Mouse (Mus musculus) hindbrain, embryonic 10.5 days (tissue): ENCODE results near the gene Arhgdib. TPM values are rescaled to one million over a fixed set of nuclear protein-coding genes. Genes with fewer than 3 reads are reported as not detected.

Source experiments
- DNase-seq: peaks from one replicate; pipeline ENCODE4 v3.0.0-alpha.2; 2017; ENCODE audit warnings: low spot score
- H3K27ac ChIP-seq: fragments of 300-500 bp; sonication (generic); 2 replicates; pipeline ENCODE4 v1.5.1; 2016; ENCODE audit warnings: mild to moderate bottlenecking, moderate library complexity
- H3K27me3 ChIP-seq: fragments of 300-500 bp; sonication (generic); 2 replicates; pipeline ENCODE4 v1.6.1; 2016; ENCODE audit warnings: mild to moderate bottlenecking; ENCODE audit not compliant: poor library complexity, insufficient read depth, severe bottlenecking
- H3K36me3 ChIP-seq: fragments of 300-500 bp; sonication (generic); 2 replicates; pipeline ENCODE4 v1.6.1; 2016; ENCODE audit warnings: mild to moderate bottlenecking, moderate library complexity
- H3K4me1 ChIP-seq: fragments of 300-500 bp; sonication (generic); replicated peaks from 2 replicates; pipeline ENCODE4 v1.6.1; 2016; ENCODE audit warnings: mild to moderate bottlenecking
- H3K4me3 ChIP-seq: fragments of 300-500 bp; sonication (generic); 2 replicates; pipeline ENCODE4 v1.5.1; 2016; ENCODE audit warnings: mild to moderate bottlenecking, moderate library complexity
- H3K9me3 ChIP-seq: fragments of 300-500 bp; sonication (generic); 2 replicates; pipeline ENCODE4 v1.6.1; 2016; ENCODE audit warnings: mild to moderate bottlenecking, moderate library complexity
- WGBS: fragments of 180-500 bp; shearing (Covaris S2); methylation state at CpG from one replicate; pipeline ENCODE4 v1.1.7; 2016; 5-methylcytosine and 5-hydroxymethylcytosine counted together
- polyA plus RNA-seq: library from polyadenylated mRNA; unstranded; fragments of >200 nt; fragmentation: Nextera tagmentation; extraction: Ambion mirVana; gene quantifications from 2 replicates; pipeline ENCODE4 v1.2.1, GENCODE M21; 2016

The Arhgdib gene
- polyA plus RNA-seq, 1 experiment from 2014 or later = 35.2 TPM

DNA sequence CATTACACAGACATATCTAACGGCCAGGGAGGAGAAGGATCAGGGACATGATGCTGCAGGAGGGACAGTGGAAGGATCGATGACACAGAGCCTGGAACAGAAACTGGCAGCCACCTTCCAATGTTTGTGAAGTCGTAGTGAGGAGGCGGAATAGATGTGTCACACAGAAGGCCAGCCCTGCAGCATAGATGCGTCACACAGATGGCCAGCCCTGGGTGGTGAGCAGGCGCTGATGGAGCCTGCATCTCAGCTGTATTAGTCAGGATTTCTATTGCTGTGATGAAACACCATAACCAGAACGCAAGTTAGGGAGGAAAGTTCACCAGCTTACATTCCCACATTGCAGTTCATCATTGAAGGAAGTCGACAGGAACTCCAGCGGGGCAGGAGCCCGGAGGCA is 24.2 kb upstream of the Arhgdib start:
- WGBS = 83% methylated on average over 10 of the region's 10 CpGs

DNA sequence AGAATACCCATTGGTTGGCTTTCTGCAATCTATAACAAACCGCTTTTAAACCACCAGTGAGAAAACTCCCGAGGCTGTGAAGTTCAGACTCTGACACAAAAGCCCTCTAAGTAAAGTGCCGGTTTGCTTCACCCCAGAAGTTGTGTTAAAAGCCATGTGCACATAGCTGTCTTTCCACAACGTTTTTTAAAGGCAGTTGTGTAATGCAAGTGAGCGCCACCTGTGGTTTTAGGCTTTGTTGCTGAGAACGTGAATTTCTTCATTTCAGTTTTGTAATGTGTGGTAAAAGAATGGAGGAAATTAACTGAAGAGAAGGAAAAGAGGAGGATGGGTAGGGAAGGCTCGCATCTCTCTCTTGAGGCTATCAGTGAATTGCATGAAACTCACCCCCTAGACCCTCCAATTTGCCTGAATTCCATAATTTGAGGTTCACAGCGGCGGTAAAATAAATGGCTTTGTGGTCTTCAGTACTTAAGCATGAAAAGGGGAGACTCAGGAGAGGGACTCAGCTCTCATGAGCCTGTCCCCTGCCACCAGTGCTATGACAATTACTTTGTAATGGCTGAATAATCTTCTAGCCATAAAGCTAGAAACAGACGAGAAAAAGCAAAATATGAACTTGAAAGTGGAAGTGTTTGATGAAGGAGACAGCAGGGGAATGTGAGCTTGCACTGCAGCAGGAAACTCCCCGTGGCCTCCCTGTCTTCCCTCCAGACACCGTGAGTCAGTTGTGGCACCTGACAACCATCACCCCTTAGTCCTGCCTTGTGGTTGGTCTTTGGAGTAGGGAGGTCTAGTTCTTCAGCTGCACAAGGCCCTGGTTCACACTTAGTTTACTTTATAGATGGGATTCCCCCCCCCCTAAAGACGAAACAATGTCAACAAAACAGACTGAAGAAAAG is 23.2 kb upstream of the Arhgdib start:
- Histone ChIP-seq H3K9me3 (no peaks in the 10 kb centered on the region), H3K27me3 (no peaks in the 10 kb centered on the region), H3K27ac (no peak overlapping the region), H3K4me1 (no peaks in the 10 kb centered on the region), H3K4me3 (no peak overlapping the region), H3K36me3 (no peaks in the 10 kb centered on the region)
- DNase-seq = no peak
- WGBS = 76% methylated on average over 13 of the region's 13 CpGs

More for the DNA sequence above, 24.2 kb upstream of the Arhgdib start:
- Histone ChIP-seq H3K4me1 (no peaks in the 10 kb centered on the region), H3K4me3 (no peak overlapping the region), H3K27me3 (no peaks in the 10 kb centered on the region), H3K36me3 (no peaks in the 10 kb centered on the region), H3K27ac (no peak overlapping the region), H3K9me3 (no peaks in the 10 kb centered on the region)
- DNase-seq = no peak

GRCm38 (mm10) chr6:136962957-136963356 is 21.3 kb upstream of the Arhgdib start:
- Histone ChIP-seq H3K27ac (no peak overlapping the region), H3K36me3 (no peaks in the 10 kb centered on the region), H3K4me3 (no peak overlapping the region), H3K27me3 (no peaks in the 10 kb centered on the region), H3K9me3 (no peaks in the 10 kb centered on the region), H3K4me1 (no peaks in the 10 kb centered on the region)
- no peak for DNase-seq
- 80% methylated on average over 11 of the region's 11 CpGs for WGBS

- Histone ChIP-seq H3K27me3 (no peaks in the 10 kb centered on the region), H3K4me3 (no peak overlapping the region), H3K4me1 (no peaks in the 10 kb centered on the region), H3K27ac (no peak overlapping the region; the same call in 1 of the 2 replicates), H3K9me3 (no peaks in the 10 kb centered on the region), H3K36me3 (no peaks in the 10 kb centered on the region)
- DNase-seq = no peak
- WGBS = 69% methylated on average over 11 of the region's 11 CpGs
Measured at GRCm38 (mm10) chr6:136959131-136959530, 17.4 kb upstream of the Arhgdib start.

GRCm38 (mm10) chr6:136957062-136957461 is 15.4 kb upstream of the Arhgdib start:
- Histone ChIP-seq H3K4me3 (no peak overlapping the region), H3K27ac (no peak overlapping the region), H3K9me3 (no peaks in the 10 kb centered on the region), H3K27me3 (no peaks in the 10 kb centered on the region; the same call in 1 of the 2 replicates), H3K36me3 (no peaks in the 10 kb centered on the region), H3K4me1 (no peaks in the 10 kb centered on the region)
- WGBS = 71% methylated on average over 7 of the region's 7 CpGs
- DNase-seq = no peak

DNA sequence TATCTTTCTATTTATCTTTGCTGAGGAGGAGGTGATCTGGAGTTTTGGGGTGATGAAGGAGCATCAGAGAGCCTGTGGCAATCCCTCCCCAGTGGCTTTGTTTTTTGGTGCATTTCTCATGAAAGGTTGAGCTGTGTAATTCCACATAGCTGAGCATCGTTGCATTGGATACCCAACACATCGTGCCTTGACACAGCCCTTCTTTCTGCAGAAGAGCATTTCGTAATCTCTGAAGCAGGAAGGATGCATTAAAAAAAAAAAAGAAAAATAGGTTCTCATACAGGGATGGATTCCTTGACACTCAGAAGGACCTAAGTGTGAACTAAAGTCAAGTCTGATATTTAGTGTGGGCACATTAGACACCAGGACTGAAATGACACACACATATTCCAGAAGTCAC is 13.5 kb upstream of the Arhgdib start:
- Histone ChIP-seq H3K4me1 (no peaks in the 10 kb centered on the region), H3K9me3 (no peaks in the 10 kb centered on the region), H3K4me3 (no peak overlapping the region), H3K27ac (no peak overlapping the region), H3K36me3 (no peaks in the 10 kb centered on the region), H3K27me3 (no peaks in the 10 kb centered on the region; the same call in 1 of the 2 replicates)
- DNase-seq = no peak
- WGBS = 95% methylated on average over 3 of the region's 3 CpGs

DNA sequence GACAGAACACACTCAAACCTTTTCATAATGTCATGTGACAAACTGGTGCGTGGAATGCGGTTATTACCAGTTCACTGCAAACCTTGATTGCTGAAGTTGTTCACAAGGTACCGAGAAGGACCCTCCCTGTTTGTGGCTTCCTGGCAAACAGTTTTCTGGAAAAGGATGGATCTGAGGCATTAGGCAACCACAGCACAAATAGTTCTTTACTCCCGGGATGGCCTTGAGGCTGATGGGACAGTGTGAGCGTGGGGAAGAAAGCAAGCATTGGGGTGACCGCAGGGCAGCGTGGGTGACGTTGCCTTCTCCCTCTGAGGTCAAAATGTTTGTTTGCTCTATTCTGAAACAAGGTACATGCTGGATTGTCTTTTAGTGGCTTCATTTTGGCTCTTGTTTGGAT is 13.0 kb upstream of the Arhgdib start:
- no peaks in the 10 kb centered on the region for H3K4me1 ChIP-seq

GRCm38 (mm10) chr6:136954192-136954591 is 12.5 kb upstream of the Arhgdib start:
- Histone ChIP-seq H3K9me3 (no peaks in the 10 kb centered on the region), H3K27ac (no peak overlapping the region), H3K4me1 (no peaks in the 10 kb centered on the region), H3K27me3 (no peaks in the 10 kb centered on the region; the same call in 1 of the 2 replicates), H3K36me3 (no peaks in the 10 kb centered on the region), H3K4me3 (no peak overlapping the region)
- no peak for DNase-seq
- 91% methylated on average over 6 of the region's 6 CpGs for WGBS

More for the DNA sequence above, 13.0 kb upstream of the Arhgdib start:
- Histone ChIP-seq H3K36me3 (no peaks in the 10 kb centered on the region), H3K4me3 (no peak overlapping the region), H3K27ac (no peak overlapping the region), H3K9me3 (no peaks in the 10 kb centered on the region), H3K27me3 (no peaks in the 10 kb centered on the region; the same call in 1 of the 2 replicates)
- 87% methylated on average over 8 of the region's 8 CpGs for WGBS
- DNase-seq = no peak

GRCm38 (mm10) chr6:136952930-136953329 is 11.2 kb upstream of the Arhgdib start:
- WGBS = 94% methylated on average over 9 of the region's 9 CpGs
- Histone ChIP-seq H3K27ac (no peak overlapping the region), H3K36me3 (no peaks in the 10 kb centered on the region), H3K4me1 (no peaks in the 10 kb centered on the region), H3K9me3 (no peaks in the 10 kb centered on the region), H3K4me3 (no peak overlapping the region), H3K27me3 (no peaks in the 10 kb centered on the region; the same call in 1 of the 2 replicates)
- no peak for DNase-seq

DNA sequence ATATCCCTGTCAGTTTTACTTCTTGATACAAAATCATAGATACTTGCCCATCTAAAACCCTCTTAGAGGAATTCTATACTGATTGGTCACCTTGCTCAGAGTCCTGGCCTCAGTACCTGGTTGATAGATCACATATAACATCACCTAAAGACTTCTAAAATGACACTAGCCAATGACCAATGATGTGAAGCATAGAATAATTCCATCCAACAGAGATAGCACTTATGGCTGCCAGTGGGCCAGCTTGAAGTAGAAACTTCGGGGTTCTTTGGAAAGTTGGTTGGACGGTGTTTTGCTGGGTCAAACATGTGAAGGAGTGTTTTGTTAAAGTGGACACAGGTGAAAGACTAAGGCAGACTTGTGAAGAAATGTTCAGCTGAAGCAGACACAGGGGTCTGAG is 8.5 kb upstream of the Arhgdib start:
- no peak overlapping the region for H3K27ac ChIP-seq
- H3K4me1 ChIP-seq = peaks cover 10% of the 10 kb centered on the region
- no peak overlapping the region for H3K4me3 ChIP-seq
- no peaks in the 10 kb centered on the region for H3K36me3 ChIP-seq
- no peaks in the 10 kb centered on the region for H3K9me3 ChIP-seq
- WGBS = 88% methylated on average over 2 of the region's 2 CpGs
- DNase-seq = no peak
- no peaks in the 10 kb centered on the region; the same call in 1 of the 2 replicates for H3K27me3 ChIP-seq

DNA sequence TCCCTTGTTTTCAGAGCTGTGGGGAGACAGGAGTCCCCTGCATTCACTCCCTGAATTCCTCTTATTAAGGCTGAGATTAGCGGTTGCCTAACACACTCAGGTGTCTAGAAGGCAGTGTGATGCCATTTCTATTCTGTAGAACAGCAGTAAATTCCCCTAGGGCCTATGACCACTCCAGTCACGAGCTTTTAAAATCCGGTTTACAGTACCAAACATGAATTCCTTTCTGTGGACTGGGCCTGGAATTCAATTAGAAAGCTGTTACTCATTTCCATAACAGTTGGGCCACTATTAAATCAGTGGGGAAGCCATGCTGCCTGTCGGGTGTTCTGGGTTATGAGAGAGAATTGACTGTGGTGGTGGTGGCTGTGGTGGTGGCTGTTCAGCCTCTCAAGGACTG is 6.0 kb upstream of the Arhgdib start:
- Histone ChIP-seq H3K36me3 (no peaks in the 10 kb centered on the region), H3K9me3 (no peaks in the 10 kb centered on the region), H3K4me3 (no peak overlapping the region), H3K4me1 (peaks cover 10% of the 10 kb centered on the region), H3K27ac (no peak overlapping the region), H3K27me3 (no peaks in the 10 kb centered on the region; the same call in 1 of the 2 replicates)
- 63% methylated on average over 4 of the region's 4 CpGs for WGBS
- DNase-seq = no peak

GRCm38 (mm10) chr6:136946943-136947342 is 5.2 kb upstream of the Arhgdib start:
- WGBS = 64% methylated on average over 9 of the region's 9 CpGs
- peak; percentile 26 for DNase-seq

DNA sequence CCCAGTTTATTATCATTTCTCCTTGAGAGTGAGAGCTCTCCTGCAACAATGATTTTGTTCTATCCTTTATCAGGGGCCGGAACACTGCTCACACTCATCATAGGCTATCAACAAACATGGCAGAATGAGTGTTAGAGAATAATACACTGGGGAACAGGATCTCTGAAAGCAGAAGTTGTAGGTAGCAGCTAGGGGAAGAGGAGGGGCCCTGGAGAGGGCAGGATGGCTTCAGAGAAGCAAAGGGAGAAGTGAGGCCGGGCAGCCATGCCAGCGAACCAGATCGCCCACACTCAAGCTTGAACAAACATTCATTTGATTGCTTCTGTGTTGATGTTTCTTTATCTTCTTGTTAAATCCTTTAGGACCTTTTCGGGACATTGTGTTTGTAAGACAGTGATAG is 4.5 kb upstream of the Arhgdib start:
- Histone ChIP-seq H3K36me3 (no peaks in the 10 kb centered on the region), H3K4me1 (peaks cover 16% of the 10 kb centered on the region), H3K27ac (no peak overlapping the region), H3K27me3 (no peaks in the 10 kb centered on the region), H3K9me3 (no peaks in the 10 kb centered on the region), H3K4me3 (no peak overlapping the region)
- 90% methylated on average over 5 of the region's 5 CpGs for WGBS
- no peak for DNase-seq

More at GRCm38 (mm10) chr6:136946943-136947342, 5.2 kb upstream of the Arhgdib start:
- Histone ChIP-seq H3K36me3 (no peaks in the 10 kb centered on the region), H3K27me3 (no peaks in the 10 kb centered on the region), H3K27ac (no peak overlapping the region), H3K4me3 (no peak overlapping the region), H3K9me3 (no peaks in the 10 kb centered on the region), H3K4me1 (peaks cover 10% of the 10 kb centered on the region)
